Mouse (Mus musculus) embryonic fibroblast, embryonic 13.5 days (primary cell): ENCODE measurements around the gene Gm6902.
"Not testable (repeated sequence)": the region's sequence is repeated elsewhere in the genome, so short reads cannot be mapped to it uniquely, and the experiment has no call there.

Source experiments
- CTCF ChIP-seq: IDR thresholded peaks from 2 replicates; pipeline ENCODE4 v1.5.1; 2011; ENCODE audit warnings: mild to moderate bottlenecking, control low read depth, low read length, moderate library complexity, borderline replicate concordance; ENCODE audit not compliant: insufficient read depth
- POLR2A ChIP-seq: IDR thresholded peaks from 2 replicates; pipeline ENCODE4 v1.6.1; 2011; ENCODE audit warnings: low read depth, mild to moderate bottlenecking, control low read depth, low read length, moderate library complexity

GRCm38 (mm10) chr7:23300892-23301291 lies 22.2 kb upstream of the Gm6902 start, which contains the start of gene Nlrp4e:
- TF ChIP-seq CTCF, POLR2A: not testable (repeated sequence)
